Mouse (Mus musculus): ENCODE measurements around the gene Slc25a44.

GRCm38 (mm10) chr3:88395288-88395687 is 29.7 kb downstream of the Slc25a44 start:
- TF ChIP-seq CTCF (IDR thresholded peaks at IDR 0.05; ENCODE audit: control insufficient read depth, insufficient read depth, insufficient read length): no peak
- TF ChIP-seq USF1 (IDR thresholded peaks at IDR 0.05; ENCODE audit: low read depth): no peak
- TF ChIP-seq MYOG (IDR thresholded peaks at IDR 0.05; ENCODE audit: control insufficient read depth, extremely low read depth, insufficient read length): no peak
- no peak for TF ChIP-seq MAX (IDR thresholded peaks at IDR 0.05)
- no peak for TF ChIP-seq MYOD1 (IDR thresholded peaks at IDR 0.05; ENCODE audit: control insufficient read depth, insufficient read length, low read depth)

All from C2C12 (cell line).